Mouse (Mus musculus): ENCODE measurements at regions not wholly inside any gene's neighbourhood (a gene's known extent, or its start where the extent isn't known, plus 50 kb on each side); places are given as distances from the start of the nearest gene placed in this dataset.

GRCm38 (mm10) chr11:19246390-19247114 lies 227.8 kb upstream of the Meis1 start:
- TF ChIP-seq CTCF (conservative IDR thresholded peaks at IDR 0.05; ENCODE audit: low read length) (no peak), POU5F1 (IDR thresholded peaks at IDR 0.05; ENCODE audit: borderline replicate concordance, low read length) (no peak)

Data from E14TG2a.4 (cell line).